Mouse (Mus musculus) lung, postnatal 14 days (tissue): ENCODE measurements at regions not wholly inside any gene's neighbourhood (a gene's known extent, or its start where the extent isn't known, plus 50 kb on each side); places are given as distances from the start of the nearest gene placed in this dataset.

Experiments used
- DNase-seq: peaks from one replicate; pipeline ENCODE4 v3.0.0; 2021

DNA sequence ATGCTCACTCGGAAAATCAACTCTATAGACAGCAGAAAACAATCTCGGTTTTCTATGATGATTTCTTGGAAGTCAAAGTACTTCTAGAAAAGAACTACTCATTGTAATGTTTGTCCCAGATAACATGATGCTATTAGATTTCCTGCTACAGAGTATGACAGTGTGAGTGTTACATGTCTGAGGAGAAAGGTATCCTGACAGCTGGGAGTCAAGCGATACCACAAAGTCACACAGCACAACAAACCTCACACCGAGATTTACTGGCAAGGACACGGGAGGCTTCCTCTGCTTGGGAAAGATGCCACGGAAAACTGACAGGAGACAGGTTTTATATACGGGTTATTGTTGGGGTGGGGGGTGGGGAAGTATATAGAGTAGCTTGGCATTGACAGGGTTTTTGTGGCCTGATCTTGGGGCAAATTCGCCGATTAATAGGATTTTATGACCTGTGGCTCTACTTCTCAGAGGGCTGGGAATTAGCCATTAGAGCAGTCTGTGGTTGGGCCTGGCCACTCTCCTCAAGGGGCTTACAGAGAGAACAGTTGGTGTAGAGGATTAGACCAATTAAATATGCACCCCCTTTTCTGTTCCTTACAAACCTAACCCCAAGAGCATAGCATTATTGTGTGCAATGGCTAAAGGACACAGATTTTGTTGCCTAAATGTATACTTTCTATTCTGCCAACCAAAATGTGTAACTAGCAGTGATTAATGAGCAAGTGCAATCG, 209.2 kb upstream of the Sfrp2 start:
- no peak for DNase-seq

DNA sequence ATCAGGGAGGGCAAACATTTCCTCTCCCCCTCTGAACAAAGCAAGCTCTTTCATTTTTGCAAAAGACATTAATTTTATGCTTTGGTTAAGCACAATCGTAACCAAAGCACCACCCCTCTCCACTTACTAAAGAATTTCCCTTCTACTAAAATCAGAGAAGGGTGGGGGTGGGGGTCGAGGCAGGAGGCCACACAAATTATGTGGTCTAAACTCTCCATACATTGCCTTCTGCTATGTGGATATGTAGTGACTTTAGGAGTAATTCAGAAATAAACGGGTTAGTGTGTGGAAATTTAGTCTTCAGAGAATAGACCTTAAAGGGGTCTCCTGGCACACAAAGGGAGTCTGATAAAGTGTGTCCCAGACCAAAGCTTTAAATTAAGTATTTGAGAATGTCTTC, 204.1 kb upstream of the Sfrp2 start:
- no peak for DNase-seq

DNA sequence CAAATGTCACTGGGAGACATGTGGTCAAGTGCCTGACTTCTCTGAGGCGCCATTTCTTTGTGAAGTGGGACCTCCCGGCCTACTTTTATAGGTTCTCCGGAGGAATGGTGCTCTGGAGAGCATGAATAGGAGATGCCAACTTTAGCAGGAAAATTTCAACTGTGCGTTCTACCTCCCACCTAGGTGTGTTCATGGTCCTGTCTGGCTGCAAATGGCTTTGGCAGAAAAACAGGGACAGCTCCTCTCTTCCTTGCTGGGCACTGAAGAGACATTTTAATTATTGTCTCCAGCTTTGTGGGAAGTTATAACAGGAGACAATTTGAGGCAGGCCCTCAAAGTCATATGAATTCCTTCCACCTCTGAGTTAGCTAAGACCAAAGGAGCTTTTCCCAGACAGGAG, 190.6 kb upstream of the Sfrp2 start:
- DNase-seq = no peak

DNA sequence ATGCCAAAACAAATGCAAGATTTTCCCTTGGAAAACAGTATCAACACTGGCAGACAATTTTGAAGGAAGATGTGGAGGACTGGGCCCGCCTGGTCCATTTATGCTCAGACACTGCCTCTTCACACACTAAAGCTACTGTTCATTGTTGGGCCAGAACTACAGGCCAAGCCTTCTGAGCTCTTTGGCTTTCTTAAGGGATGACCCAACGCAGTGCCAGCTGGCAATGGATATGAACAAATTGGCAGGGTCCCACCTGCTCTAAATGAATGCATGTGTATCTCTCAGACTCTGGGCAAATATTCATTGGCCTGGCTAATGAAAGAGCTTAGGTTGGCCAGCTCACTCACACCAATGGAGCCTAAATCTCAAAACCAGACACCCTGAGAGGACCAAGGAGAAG, 190.0 kb upstream of the Sfrp2 start:
- no peak for DNase-seq

DNA sequence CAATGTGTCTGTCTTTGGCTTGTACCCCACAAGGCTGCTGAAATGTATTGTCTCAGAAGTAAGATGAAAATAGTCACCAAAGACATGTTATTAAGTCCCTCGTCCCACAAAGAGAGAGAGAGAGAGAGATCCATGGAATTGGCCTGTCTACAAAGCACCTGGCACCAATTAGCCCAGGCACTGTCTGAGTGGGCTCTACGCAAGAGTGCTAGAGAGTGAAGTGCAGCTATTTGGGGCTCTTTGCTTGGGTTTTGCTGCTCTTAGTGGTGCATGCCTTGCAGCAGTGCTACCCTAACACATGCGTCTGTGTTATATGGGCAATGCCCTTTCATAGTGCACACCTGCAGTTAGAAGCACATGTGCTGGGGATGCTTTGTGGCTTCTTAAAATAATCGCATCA, 185.4 kb upstream of the Sfrp2 start:
- DNase-seq = no peak

DNA sequence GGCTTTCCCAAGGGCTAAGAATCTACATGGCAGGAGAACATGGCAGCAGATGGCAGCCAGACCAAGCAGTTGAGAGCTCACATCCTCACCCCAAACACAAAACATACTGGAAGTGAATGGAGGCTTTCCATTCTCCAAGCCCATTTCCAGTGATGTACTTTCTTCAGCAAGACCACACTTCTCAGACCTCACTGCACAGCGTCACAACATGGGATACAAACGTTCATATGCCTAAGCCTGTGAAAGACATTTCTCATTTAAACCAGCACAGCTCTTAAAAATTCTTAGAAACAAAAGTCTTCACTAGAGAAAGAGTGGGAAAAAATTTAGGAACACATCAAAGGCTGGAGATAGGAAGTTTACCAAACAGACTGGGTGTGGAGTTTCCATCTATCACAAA, 183.9 kb upstream of the Sfrp2 start:
- DNase-seq = no peak

DNA sequence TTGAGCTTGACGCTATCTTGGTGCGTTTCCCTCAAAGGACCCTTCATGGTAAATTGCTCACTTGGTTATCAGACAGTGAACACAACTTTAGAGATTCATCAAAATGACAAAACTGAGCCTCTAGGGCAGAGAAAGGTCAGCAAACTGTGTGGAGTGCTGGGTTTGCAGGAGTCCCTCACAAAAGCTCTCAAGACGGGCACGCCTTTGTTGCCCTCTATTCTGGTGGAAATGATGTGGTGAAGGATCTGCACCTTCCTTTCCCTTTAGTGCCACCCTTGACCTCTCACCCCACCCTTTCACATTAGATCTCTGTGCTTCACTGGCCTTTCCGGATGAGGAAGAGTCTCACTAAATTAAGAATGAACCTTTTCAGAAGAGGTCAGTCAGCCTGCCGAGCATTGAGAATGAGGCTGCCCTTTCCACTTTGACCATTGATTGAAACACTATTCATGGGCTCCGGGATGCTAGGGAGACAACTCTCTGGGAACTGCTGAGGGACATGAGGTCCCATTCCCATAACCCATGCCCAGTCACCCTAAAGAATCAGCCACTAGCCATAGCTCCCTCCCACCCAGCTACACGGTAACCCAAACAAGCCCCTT, 182.9 kb upstream of the Sfrp2 start:
- DNase-seq = no peak

DNA sequence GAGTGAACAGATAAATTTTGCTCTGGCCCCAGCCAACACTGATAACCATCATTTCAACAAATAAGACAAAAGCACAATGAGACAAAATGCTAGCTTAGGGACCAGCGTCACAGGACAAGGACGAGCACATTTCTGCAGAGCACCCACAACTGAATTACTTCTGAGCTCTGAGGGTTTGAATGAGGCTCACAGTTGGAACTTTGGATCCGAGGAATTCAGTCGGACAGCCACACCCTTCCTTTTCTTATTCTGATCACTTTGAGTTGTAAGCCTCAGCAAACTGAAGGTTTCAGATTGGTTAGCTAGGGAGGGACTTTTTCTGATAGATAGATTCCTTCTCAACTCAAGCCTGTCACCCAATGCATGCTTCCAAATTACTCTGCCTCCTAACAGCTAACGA, 180.0 kb upstream of the Sfrp2 start:
- no peak for DNase-seq

DNA sequence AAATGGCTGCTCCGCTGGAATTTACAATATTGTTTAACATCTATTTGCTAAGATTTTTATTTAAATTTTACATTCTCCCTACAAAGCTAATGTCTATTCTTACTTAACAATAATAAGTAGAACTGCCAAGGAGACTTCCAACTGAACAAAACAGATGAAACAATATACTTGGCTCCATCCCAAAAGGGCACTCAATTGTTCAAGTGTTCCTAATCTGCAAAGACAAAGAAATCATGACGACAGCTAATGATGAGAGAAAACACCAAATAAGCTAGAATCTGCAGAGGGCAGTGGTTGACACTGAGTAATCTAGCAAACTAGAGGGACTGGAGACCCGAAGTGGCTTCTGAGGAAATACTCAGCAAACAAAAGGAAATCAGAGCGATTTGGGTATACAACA, 179.6 kb upstream of the Sfrp2 start:
- no peak for DNase-seq

DNA sequence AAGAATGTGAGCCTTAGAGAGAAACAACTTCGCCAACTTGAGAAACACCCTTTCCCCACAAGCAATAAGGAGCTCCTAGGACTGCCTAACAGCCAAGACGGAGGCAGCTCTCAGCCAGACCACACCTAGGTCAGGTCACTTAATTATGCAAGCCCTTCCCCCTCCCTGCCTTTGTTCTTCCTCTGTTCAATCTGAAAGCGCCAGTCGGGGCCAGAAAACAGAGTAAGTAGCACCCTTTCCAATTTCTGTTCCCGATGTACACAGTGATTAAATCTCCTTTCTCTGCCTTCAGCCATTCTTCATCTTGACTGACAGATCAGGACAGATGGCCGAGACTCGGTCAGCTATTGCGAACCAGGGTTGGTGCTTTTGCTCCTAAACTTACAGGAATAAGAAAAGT, 177.0 kb upstream of the Sfrp2 start:
- no peak for DNase-seq

DNA sequence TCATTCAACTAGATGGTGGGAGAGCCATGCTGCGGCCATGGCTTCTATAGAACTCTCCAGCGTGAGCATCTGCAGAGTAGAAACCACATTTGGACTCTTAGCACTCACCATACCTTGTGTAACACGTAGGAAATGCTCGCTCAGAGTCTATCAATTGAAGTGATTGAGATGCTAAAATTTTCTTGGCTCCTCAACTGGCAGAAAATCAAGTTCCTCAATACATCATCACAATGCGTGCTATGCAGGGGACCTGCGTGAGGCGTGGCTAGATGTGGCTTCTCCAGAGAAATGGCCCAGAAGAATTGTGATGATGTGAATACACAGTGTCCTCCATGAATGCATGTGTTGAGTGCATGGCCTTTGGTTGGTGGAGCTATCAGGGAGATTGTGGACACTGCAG, 174.9 kb upstream of the Sfrp2 start:
- no peak for DNase-seq

DNA sequence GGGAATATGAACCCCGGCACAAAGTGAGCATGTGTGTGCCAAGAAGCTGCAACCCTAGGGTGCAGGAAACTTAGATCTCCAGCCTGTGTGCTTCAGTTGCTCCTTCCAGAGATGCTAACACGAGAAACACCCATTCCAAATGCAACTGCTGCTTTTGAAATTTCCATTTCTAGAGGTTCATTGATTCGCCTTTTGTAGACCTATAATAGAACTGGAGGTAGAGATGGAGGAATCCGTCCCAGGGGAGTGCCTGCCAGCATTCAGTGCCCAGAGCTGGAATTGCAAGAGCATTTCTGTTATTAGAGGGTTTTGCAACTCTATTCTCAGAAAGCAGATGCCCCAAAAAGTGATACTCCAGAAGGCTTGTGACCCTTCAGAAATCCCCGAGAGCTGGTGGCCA, 172.8 kb upstream of the Sfrp2 start:
- DNase-seq = no peak

DNA sequence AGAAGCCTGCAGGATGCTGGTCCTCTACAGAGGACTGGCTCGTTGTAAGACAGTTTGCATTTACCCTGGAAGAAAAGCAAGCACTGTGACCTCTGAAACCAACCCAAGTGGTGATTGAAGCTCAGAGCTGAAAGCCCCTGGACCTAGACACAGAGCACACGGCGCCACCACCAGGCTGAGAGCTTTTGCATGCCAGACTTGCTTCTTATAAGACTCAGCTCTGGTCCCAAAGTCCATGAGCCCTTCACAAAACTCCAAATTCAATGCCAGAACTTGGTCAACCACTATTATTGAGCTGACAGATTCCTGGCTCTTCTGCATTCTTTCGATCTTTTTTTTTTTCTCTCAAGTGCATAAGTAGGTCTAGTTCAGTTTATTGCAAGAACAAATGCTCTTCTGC, 164.6 kb upstream of the Sfrp2 start:
- no peak for DNase-seq

DNA sequence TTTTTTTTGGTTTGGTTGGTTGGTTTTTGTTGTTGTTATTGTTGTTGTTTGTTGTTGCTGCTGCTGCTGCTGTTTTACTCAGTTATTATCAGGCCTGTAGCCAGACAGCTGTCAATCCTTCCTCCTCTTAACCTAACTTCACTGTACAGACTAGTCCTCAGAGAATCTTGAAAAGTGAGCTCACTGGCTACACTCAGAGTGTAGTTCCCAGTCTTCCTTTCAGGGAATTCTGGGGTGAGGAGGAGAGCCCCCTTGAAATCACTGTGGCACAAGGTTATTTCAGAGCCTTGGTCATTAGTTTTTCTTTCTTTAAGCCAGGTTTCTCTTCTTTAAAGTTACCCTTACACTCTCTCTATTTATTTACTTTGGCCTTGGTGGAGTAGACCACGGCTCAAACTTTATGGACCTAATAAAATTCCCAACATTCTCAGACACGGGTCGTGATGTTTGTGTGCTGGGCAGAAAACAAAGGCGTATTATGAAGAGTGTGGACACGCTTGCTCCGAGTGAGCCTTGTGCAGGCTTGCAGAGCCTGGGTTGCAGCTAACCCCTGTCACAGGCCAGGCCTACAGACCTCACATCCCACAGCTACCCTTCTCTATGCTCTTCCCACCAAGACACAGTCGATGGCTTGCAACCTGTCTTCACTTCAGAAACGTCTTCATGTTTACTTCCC, 156.9 kb upstream of the Sfrp2 start:
- no peak for DNase-seq

DNA sequence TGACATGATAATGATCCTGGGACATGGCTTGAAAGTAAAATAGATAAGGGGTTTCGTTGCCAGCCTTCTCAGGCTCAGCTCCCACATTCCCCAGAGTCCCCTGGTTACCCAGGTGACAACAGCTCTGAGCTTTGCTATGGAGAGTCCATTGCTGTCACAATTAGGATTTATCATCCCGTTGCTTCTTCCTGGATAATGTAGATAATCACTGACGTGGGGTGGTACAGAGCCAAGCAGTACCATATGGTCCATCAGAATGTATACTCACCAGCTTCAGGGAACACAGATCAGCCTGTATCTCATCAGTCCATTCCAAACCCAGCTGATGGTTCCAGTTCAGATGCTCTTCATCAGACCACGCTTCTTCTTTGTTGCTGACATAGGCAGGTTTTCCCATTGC, 145.7 kb upstream of the Sfrp2 start:
- DNase-seq = no peak

DNA sequence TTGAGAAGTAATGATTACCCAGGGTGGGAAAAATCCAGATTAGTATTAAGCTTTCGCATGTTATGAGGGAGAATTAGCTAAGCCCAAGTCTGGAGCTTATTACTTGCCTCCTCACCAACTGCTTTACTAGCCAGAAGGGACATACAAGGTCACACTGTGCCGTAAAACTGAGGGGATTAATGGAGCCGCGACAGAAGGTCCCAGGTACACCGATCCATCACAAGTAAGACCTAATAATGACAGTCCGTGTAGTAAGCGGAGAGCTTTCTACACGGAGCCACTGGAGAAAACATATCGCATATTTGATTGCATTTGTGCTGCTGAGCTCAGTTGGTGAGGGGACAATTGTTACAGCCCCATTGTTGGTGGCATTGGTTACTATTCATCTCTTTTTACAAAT, 133.1 kb upstream of the Sfrp2 start:
- DNase-seq = no peak

DNA sequence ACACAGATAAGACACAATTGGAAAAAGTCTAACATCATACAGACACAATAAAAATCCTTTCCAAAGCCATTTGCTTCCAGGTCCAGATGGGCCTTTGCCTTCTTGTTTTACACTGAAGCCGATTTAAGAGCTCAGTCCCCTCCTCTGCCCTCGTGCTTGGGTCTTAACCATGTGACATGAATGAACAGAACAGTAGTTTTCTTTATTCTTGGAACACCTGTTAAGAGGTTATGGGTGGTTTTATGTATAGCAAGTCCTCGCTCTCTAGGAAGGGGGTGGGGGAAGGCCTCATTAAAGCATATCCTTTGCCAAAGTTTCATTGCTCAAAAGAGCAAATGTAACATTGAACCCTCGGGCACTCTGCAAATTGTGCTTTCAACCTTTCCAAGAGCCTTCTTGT, 125.7 kb upstream of the Sfrp2 start:
- no peak for DNase-seq

DNA sequence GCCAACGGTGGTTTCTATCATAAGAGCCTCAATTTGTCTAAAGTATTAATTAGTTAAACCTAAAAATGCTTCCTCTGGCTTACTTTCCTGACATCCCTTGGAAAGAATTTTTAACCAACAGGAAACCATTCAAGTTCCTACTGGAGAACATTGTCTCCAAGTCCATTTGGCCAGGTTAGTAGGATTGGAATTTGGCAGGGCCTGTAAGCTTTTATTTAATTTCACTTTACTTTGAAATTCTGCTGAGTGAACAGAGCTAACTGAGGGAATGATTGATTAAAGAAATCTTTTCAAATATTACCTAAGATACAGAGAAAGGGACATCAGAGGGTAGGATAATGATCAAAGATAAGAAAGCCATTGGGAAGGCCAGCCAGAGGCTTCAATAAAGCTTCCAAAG, 102.4 kb upstream of the Sfrp2 start:
- no peak for DNase-seq

DNA sequence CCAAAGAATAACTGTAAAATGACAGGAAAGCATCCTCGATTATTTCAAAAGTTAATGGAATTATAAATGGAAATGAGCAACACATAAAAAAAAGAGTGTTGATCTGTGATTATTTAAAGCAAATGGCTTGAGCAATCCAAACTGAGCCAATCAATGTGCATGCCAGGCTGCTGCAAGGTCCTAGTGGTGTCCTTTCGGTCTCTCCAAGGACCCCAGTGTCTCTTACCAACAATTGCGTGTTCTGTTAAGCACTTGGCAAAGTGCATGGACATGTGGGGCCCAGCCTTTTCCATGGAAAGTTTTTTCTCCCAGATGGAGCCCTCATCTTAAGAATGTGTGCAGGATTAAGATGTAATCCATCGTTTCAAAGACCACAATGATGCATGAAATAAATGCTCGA, 90.0 kb upstream of the Sfrp2 start:
- no peak for DNase-seq

DNA sequence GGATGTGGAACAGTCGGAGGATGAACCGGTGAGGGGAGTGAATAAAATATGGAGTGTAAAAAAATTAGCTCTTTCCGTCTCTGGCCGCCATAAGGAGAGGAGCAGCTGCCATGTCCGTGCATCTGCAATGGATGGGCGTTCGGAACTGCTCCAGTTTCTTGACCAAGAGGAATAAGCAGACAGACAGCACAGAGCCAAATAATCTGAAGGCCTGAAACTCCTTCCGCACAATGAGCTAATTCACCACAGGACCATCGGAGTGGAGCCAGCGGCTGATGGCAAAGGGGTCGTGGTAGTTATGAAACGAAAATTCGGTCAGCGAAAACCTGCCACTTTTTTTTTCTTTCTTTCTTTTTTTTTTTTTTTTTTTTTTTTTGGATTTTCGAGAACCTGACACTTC, 79.5 kb upstream of the Sfrp2 start:
- DNase-seq = no peak

DNA sequence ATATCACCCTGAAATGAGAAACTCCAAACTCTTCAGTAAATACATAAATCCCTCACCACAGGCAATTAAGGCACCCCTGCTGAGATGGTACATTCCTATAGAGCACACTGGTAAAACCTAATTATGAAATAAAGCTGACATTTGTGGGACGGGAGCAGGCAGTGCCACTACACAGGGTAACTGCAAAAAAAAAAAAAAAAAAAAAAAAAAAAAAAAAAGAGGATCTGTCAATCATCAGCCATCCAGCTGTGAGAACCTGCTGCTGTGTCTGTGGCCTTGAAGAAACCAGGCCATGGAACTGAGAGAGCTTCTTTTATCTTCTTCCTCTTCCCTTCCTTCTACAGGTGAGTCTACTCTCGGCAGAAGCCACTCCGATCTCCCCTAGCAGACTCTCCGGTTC, 78.6 kb upstream of the Sfrp2 start:
- DNase-seq = no peak

DNA sequence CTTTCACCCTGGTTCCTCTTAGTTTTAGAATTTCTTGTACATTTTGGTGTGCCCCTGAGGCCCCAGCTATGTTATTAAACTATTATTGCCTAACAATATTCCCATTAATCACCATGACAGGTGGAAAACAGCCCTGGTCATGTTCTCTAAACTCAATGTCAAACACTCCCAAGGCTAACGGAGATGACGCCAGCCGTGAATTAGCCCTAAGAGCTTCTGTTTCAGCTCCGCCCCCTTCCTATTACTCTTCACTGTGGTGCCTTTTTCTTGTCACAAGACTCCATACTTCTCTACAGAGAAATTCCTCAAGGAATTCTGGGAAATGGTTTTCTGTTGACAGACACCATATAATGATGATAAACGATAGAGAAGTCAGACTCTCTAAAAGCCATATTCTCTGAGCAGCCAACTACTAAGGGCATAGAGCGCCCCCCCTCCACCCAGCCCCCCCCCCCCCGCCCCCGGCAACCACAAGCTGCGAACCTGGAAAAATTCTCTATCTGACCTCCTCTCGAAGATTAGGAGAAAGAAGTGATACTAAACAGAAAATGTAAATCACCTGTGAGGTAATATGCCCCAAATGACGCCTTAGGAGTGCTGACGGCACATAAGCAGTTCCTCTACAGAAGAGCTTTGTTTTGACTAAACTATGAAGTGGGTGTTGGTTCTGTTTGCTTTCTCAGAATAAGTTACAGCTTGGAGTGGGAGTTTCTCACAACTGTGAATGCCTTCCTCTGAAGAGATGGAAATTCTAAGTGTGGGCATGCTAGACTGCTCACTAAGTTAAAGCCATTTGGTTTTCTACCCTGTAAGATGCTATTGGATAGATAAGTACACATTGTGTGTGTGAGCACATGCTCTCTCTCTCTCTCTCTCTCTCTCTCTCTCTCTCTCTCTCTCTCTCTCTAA, 76.8 kb upstream of the Sfrp2 start:
- no peak for DNase-seq

DNA sequence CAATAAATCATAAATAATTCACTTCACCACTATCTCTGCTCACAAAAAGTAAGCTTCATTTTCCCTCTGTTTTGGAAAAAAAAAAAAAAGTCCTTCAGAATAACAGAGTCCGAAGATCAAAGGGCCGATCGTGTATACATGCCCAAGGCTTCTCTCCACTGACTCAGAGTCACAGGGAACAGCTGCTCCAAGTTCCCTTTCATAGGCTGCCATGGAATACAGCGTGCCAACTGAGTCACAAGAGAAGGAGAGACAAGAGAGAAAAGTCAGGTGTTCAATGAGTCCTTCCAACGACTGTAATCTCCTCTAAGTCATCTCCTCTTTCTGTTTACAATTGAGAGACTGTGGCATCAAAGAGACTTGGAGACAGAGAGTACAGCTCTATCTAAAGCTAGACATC, 71.6 kb upstream of the Sfrp2 start:
- no peak for DNase-seq

DNA sequence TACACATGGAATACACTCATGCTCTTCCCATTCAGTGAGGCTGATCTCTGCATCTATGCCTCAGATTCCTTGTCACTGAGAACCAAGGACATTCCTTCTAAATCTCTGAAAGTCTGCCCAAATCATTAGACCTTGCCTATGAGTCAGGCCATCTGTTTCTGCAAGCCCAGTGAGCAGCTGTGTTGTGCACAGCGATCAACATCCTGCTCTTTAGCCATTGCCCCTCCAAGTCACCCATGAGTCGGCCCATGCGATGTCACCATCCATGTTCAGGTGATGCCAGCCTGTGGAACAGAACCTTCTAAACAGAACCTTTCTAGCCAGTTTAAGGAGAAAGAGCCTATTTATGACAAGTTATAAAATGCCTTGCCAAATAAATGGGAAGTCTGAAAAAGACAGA, 66.4 kb upstream of the Sfrp2 start:
- no peak for DNase-seq
